Mouse (Mus musculus): ENCODE results near the gene Med21.

Gene Med21

GRCm38 (mm10) chr6:146640068-146640965 is 2.0 kb upstream of the Med21 start:
- no peak for DNase-seq (ENCODE audit: low spot score)

- no peak for DNase-seq (ENCODE audit: low spot score)
Measured at GRCm38 (mm10) chr6:146640991-146641390, 1.4 kb upstream of the Med21 start.

- DNase-seq (ENCODE audit: low spot score): no peak
Measured at GRCm38 (mm10) chr6:146641621-146642210, 631 bp upstream of the Med21 start.

GRCm38 (mm10) chr6:146643184-146643570 is 830 bp downstream of the Med21 start:
- no peak for DNase-seq (ENCODE audit: low spot score)

- no peak for DNase-seq (ENCODE audit: low spot score)
Measured at GRCm38 (mm10) chr6:146650013-146650412, 7.7 kb downstream of the Med21 start.

GRCm38 (mm10) chr6:146651431-146651830 is 9.1 kb downstream of the Med21 start:
- DNase-seq (ENCODE audit: low spot score): no peak

GRCm38 (mm10) chr6:146653197-146653596 is 10.8 kb downstream of the Med21 start:
- no peak for DNase-seq (ENCODE audit: low spot score)

- DNase-seq (ENCODE audit: low spot score): no peak
Measured at GRCm38 (mm10) chr6:146660591-146660990, 18.2 kb downstream of the Med21 start.

GRCm38 (mm10) chr6:146661655-146662054 is 19.3 kb downstream of the Med21 start:
- DNase-seq (ENCODE audit: low spot score): no peak

GRCm38 (mm10) chr6:146662679-146663078 is 20.3 kb downstream of the Med21 start:
- DNase-seq (ENCODE audit: low spot score): no peak

- no peak for DNase-seq (ENCODE audit: low spot score)
Measured at GRCm38 (mm10) chr6:146664116-146664515, 21.8 kb downstream of the Med21 start.

- DNase-seq (ENCODE audit: low spot score): no peak
Measured at GRCm38 (mm10) chr6:146664917-146665316, 22.6 kb downstream of the Med21 start.

- no peak for DNase-seq (ENCODE audit: low spot score)
Measured at GRCm38 (mm10) chr6:146665408-146665807, 23.1 kb downstream of the Med21 start.

GRCm38 (mm10) chr6:146666811-146667210 is 24.5 kb downstream of the Med21 start:
- no peak for DNase-seq (ENCODE audit: low spot score)

- DNase-seq (ENCODE audit: low spot score): no peak
Measured at GRCm38 (mm10) chr6:146668606-146669005, 26.3 kb downstream of the Med21 start.

- no peak for DNase-seq (ENCODE audit: low spot score)
Measured at GRCm38 (mm10) chr6:146670956-146671855, 28.9 kb downstream of the Med21 start.

GRCm38 (mm10) chr6:146672106-146672505 is 29.8 kb downstream of the Med21 start:
- no peak for DNase-seq (ENCODE audit: low spot score)

- no peak for DNase-seq (ENCODE audit: low spot score)
Measured at GRCm38 (mm10) chr6:146673696-146674095, 31.3 kb downstream of the Med21 start.

GRCm38 (mm10) chr6:146674420-146674819 is 32.1 kb downstream of the Med21 start:
- no peak for DNase-seq (ENCODE audit: low spot score)

- no peak for DNase-seq (ENCODE audit: low spot score)
Measured at GRCm38 (mm10) chr6:146674881-146675536, 32.7 kb downstream of the Med21 start.

GRCm38 (mm10) chr6:146676904-146677303 is 34.6 kb downstream of the Med21 start:
- no peak for DNase-seq (ENCODE audit: low spot score)
